Mouse (Mus musculus) c-Kit-negative CD71-positive TER-119-positive erythroid progenitor cells, embryonic 14.5 days (primary cell): Measurements from ENCODE around the gene Lcp2.

Experiments used
- DNase-seq: peaks from one replicate; pipeline ENCODE4 v3.0.0-alpha.2; 2013; ENCODE audit warnings: low read depth, low spot score

The Lcp2 gene

DNA sequence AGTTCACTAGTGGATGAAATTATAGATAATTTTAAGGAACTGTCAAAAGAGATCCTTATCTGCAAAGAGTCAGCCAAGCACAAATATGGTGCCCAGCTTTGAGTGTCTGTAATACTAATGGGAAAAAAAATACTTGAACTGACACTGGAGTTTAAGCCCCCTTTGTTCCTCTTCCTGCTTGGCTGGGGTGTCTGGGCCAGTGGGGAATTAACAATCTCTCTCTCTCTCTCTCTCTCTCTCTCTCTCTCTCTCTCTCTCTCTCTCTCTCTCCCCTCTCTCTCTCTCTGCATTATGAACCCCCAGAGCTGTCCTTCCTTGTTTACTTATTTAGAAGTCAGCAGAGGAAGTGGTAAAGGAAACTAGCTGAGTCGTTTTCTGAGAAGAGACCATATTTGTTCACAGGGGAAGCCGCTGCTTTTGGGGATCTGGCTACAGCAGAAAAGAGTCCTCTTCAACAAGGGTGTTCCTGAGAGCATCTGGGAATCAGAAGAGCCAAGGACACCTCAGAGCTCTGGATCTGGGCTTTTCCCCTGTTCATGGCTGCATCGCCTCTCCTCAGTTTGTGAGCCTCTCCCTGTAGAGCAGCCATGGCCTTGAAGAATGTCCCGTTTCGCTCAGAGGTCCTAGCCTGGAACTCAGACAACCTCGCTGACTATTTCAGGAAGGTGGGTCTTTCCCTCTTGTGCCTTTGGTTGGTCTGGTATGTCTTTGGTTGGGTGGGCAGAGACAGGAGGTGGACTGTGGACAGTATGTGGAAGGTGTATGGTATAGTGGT lies at the start of gene Lcp2:
Gene Lcp2 (plus strand): TSS at position 154 of the 775 bp plus-strand sequence.
- no peak for DNase-seq

DNA sequence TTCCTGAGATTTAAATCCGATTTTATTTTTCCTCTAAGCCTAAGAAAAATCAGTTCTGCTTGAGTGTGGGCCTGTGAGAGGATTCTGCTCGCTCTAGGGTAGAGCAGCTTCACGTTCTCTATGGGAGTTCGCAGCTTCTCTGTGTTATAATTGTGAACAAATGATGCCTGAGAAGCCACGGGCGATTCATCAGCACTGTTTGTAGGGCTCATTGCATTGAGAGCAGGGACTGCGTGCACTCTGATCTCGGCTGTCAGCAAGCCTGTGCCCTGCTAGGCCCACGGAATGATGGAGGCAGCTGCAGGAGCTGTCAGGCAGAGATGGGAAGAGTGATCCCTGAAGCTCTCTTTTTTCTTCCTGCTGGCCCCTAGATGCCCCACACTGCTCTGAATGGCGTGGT lies 48.5 kb upstream of the Lcp2 start:
- DNase-seq: no peak

DNA sequence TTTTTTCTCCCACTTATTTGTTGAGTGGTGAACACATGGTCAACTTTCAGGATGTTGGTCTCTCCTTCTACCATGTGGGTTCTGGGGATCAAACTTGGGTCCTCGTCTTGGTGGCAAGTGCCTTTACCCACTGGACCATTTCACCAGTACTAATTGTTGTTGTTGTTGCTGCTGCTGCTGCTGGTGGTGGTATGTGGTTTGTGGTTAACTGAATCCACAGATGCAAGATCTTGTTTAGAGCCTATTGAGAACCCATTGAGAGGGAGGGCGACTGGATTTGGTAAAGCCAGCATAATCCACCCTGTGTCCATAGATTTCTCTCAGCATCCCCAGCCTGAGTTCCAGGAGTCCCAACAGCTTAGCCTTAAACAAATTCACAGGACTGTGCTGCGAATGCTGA lies 46.3 kb upstream of the Lcp2 start:
- no peak for DNase-seq

DNA sequence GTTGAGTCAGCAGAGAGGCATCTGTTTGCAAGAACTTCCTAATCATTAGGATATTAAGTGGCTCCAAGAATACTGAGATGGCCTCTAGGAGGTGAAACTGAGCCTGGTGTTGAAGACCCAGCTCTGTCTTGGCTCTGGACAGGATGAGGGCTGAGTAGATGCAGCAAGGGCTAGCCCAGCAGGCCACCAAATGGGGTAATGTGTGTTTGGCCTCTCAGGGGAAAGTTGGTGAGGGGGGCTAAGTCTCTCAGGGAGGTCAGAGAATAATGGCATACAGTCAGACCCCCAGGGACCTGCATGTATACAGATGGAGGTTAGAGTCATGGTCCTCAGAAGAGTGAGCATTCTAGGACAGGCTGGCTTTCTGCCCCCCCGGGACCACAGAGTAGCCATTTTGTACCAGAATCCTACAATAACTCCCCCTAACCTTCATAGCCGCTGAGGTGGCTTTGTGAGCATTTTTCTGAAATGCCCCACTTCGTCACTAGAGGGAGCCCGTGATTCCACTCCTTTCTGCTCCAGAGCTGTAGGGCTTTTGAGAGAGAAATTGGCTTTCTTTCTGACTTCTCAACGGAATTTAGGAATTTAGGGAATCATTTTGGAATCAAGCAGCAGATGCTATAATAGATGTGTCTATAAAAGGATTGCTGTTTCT lies 44.7 kb upstream of the Lcp2 start:
- DNase-seq: no peak

DNA sequence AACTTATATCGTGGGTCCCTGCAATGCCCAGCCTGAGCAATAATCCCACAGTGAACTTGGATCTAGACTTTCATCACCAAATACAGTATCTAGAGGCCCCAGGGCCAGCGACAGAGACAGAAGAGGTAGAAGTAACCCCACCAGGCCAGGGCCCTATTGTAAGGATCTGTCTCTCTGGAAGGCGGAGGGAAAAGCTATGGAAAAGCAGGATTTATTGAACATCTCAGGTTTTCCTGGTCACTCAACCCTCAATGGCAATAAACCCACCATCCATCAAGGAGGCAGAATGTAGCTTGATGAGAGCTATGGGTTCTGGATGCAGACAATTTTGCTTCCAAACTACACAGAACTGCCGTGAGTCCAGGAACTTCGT lies 44.1 kb upstream of the Lcp2 start:
- no peak for DNase-seq

DNA sequence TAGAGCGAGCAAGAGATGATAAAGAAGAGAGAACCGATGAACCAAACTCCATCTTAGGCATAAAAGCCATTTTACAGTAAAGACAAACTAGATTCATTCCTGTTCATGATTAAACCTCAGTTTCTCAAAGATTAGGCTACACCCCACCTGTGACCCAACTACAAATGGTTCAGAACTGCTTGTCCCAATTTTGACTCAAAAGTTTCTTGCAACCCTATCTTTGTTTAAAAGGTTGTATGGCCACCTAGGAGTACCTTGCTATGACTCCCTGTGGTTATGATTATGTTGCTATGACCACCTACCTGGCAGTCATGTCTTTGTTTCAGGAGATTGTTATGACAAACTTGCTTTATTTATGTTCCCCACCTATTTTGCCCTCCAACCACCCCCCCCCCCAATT lies 39.1 kb upstream of the Lcp2 start:
- no peak for DNase-seq

DNA sequence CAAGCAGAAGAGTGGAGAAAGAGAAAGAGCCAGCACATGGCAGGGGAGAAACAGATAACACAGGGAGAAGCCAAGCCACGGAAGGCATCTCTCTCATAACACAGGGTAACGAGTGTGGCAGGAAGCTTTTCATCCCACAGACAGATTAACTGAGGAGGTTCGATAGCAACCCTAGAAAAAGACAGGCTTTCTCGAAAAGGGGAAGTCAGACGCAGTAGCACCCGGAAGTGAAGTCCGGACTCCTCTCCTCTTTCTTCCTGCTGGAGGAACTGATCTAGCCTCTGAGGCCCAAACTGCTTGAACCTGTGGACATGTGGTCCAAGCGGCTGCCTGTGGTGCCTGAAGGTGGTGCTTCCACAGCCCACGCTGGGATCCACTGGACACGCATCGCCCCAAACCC lies 38.5 kb upstream of the Lcp2 start:
- no peak for DNase-seq

DNA sequence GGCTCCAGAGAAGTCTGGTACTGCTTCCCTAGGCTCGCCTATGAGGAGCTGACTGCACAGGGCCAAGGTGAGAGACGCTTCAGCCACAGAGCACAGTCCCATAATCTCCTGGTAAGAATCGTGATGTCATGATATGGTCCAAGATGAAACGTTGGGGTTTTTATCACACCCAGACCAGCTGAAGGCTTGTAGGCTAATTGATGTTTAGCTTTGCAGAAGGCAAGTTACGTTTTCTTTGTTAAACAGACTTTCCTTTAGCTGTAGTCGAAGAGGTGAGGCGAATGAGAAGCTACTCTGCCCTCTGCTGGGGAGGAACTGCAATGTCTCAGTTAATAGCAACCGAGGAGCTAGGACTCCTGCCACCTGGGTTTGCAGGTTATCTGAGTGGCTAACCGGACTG lies 38.0 kb upstream of the Lcp2 start:
- DNase-seq: no peak

DNA sequence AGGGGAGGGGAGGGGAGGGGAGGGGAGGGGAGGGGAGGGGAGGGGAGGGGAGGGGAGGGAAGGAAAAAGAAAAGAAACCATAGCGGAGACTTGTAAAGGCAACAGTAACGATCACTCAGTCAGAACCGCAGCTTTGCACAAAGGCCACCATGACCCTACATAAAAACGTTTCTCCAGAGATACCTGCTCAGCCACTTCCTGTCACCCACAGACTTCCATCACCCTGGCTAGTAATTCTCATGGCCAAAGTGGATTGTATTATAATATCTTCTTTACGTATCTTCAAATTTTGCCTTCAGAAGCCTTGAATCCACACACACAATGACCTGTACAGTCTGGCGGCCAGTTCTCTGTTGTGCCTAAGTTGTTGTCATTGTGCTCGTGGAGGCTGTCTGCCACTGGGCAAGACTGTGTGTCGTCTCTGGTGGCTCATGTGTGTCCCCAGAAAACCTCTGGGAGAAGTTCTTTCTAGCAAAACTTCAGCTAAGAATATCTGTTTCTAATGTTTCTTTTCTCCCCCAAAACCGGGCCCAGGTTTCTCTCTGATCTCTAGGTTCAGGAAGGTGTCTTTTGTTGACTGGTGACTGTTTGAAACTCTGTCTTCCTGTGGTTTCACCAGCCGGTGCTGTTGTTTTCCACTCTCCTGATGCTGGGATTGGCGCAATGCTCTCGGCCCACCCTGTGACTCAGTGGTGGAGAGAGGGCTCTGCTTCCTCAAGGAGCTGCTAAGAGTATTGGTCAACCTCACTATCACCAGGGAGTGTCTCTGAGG lies 37.2 kb upstream of the Lcp2 start:
- no peak for DNase-seq

DNA sequence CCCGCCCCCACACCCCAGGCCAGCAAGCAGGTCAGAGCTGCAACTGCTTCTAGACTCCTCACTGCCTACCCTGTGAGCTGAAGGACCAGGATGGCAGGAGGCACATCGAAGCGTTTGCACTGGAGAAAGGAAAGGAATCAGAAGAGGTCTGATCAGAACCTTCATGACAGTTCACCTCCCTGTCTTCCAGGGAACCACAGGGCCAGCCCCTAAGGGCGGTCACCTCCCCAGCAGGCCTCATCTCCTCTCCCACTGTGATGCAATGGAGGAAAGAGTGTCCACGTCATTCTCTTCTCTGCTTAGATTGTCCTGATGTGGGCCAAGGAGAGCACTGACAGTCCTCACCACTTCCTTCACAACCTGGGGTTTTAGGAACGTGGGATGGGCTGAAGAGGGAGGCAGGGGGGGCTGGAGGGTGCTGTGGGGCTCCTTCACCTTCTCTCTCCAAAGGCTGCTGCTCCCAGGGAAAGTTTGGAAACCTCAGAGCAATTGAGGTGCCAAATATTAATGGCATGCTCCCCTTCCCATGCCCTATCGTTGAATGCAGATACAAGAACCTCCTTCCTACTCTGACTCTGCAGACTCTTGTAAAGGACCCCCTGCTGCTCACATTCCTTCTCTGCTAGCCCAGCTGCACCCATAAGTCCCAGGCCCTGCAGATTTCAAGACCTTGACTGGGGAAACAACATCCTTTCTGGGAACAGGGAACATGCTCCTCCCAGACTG lies 36.4 kb upstream of the Lcp2 start:
- DNase-seq: no peak

DNA sequence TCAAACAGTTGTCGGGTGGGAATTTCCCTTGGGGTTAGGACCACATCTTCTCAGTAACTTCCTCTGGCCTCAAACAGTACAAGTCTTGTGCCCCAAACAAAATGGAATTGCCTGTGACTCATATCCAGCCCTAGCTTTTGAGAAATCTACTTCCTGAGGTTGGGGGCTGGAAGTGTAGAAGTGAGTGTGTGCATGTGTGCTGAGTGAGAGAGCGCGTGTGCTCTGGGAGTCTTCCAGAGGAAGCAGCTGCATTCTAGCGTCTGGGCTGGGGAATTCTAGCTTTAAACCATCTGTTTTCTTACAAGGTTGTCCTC lies 35.9 kb upstream of the Lcp2 start:
- DNase-seq: no peak

DNA sequence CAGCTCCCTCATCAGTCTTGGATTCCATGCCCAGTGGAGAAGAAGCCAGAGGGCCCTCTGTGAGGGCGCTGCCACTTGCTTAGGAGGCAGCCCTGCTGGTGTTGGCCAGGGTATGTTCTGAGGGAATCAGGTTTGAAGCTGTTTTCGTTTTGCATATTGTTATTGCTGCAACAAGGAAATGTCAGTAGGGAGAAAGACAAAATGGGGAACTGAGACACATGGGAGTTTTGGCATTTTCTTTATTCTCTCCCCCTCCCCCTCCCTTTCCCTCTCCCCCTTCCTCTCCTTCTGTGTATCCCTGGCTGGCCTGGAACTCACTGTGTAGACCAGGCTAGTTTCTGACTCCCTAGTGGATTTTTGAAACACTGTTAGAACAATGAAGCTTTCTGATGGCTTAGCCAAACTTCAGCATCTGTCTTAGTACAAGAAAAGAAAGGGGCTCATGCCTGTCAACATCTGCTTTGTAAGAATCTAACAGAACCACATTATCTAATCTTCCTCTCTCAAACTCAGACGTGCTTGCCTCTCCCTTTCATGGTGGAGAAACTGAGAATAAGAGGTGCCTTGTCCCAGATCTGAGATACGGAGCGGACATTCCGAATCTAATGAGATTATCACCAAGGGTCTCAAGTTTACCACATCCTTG lies 34.6 kb upstream of the Lcp2 start:
- DNase-seq: no peak

DNA sequence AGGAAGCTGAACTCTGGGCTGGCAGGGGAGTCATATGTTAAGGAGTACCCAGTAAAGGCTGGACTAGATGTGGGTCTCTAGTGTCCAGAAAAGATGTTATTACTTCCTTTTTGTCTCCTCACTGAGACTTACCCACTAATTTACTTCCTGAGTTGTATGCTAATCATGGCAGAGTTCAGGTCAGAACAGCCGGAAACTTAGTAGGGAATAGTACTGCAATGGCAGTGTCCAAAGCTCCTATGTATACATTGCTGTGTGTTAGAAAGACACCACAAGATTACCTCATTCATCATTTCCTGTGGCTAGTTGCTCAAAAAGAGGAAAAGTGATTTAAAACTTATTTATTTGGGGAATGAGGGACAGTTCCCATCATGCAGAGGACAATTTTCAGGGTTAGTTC lies 21.6 kb upstream of the Lcp2 start:
- no peak for DNase-seq

DNA sequence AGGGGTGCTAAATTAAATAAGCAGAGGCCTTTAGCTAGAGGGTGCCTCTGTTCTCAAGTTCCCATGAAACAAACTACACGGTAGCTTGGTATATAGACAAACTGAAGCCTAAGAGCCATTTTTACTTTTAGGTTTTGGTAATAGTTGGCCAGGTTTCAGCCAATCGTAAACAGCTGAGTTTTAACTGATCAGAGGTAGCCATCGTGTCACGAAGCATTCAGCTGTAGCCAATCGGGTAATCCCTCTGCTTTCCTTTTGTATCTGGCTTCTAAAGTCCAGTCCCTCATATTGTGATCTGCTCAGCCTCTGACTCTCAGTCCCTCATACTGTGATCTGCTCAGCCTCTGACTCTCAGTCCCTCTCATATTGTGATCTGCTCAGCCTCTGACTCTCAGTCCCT lies 17.1 kb upstream of the Lcp2 start:
- no peak for DNase-seq

DNA sequence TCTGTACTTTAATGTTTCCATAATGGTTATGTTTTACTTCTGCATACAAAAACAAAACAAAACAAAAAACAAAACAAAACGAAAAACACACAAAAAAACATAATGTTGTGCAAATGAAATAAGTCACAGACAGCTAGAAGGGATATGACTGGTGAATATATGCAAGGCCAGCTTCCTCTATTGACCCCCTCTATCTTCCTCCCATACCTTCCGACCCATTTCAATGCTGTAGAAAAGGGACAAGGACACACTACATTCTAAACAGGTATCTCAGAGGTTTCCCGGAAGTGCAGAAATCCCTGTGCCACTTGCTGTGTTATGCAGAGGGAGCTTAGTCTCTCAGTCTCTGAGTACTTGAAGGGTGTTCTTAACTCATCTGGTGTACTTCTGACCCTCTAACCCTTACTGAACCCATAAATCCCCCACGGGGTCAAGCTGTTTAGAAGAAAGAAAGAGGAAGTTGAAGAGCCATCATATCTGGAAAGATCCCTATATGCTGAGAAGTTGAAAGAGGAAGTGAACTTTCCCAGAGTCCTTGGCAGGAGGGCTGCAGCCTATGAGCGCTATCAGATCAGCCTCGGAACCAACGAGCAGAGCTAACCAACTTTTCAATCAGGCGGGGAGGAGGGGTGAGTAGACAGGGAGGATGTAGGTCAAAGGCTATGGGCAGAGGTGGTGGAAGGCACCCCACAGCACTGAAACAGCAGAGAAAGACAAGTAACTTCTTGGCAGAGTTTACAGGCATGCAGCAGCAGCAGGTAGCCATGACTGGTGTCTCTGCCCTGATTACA lies 15.5 kb upstream of the Lcp2 start:
- DNase-seq: no peak

DNA sequence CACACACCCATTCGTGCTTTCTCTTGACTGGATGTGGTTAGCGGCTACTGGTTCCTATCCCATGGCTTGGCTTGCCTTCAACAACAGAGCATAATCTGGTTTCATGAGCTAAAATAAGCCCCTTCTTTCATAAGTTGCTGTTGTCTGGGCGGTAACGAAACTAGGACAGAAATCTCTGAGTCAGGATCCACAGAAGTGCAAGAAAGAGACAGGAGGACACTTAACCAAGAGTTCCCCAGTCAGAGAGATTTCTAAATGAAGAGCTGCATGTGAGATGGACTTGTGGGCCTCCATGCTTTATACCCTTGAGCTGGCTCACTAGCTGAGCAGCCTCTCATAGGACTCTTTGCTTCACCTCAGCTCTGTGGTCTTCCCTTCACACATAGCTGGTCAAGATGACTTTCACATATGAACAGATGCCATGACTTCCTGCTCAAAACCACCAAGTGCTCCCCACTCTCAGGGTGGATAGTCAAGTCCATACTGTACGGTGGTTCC lies 12.7 kb upstream of the Lcp2 start:
- DNase-seq: no peak

DNA sequence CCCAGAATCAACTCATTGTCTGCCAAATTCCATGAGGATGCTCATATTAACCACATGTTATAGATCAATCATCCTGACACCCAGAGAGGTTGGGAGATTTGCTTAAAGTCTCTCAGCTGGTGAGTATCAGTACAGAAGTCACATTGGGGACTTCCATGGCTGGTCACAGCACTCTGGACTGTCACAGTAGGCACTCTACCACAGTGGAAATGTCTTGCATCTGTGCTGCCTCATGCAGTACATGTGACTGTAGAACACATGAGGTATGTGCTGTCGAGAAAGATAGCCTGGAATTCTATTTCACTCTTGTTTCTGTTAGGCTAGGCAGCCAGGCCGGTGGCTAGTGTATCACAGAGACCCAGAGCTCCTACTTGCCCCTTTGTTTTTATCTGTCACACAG lies 11.9 kb upstream of the Lcp2 start:
- DNase-seq: no peak

DNA sequence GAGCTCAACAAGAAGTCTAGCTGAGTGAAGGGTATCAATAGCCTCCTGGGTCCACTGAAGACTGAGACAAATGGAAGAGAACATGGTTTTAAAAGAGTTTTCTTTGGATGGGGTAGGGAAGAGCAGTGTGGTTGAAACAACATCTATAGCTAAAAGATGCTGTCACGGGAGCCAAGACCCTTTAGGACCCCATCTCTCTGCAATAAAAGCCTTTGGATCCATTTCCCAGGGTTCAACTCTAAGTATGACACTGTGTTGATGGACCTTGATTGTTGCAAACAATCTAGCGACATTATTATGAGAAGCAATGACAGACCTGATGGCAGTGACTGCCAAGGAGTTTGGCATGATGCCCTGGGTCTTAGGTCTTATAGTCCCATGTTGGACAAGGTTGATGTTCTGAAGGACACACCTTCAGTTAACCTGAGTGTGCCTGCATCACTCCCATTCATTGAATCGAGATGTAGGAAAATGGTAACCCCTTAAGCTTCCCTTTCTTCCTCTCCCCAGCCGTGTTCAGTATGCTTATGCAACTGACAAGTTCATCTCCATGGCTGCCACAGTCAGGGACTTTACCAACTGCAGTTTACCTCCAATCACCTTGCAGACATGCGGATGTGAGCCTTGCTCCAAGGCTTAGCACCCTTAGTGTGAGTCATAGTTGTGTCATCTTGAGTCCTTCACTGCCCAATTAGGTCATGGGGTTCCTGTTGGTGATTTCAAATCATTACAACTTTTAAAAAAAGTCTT lies 10.6 kb upstream of the Lcp2 start:
- DNase-seq: no peak

DNA sequence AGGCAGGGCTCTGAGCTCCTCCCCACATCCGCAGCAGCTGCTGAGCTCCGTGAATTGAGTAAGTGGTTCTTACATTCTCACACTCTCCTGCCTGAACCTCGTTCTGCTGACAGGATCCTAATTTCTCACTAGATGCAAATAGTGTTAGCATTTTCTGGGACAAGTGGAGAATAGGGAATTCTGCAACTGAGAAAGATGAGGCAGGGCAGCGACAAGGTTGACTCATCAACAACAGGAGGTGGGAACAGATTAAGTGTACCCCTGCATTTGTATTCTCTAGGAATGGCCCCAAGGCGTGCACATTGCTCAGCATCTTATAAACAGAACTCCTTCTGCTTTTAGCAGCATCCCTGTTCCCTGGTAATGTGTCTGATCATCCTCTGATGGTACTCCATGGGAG lies 6.7 kb upstream of the Lcp2 start:
- DNase-seq: no peak

DNA sequence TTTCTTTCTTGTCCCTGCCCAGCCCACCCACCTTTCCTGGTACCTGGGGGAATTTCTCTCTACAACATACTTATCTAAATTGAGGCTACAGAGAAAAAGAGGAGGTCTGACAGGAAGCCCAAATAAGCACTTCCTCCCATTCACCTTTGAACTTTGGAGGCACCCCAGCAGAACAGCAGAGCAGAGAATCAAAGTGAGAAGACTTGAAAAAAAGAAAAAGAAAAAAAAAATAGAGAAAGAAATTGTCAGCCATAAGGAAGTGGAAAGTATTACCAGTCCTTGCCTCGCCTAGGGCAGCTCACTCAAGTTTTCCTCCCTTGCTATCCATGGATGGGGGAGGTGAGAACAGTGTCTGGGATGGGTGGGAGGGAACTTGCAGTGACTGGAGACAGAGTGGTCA lies 3.9 kb upstream of the Lcp2 start:
- DNase-seq: no peak
